Comparison of ENCODE assay signal across 8 mouse cellular contexts in genomic region chr12:73693347-73693746, GRCm38 (mm10).
DNase-seq lines count a peak whose midpoint lies in the region; ATAC-seq lines count a peak whose summit lies in the region.

No protein-coding gene starts in this region.

- H3K9ac ChIP-seq in midbrain, embryonic 13.5 days (replicated peaks) = no peak overlapping the region

- H3K4me2 ChIP-seq in midbrain, embryonic 13.5 days (replicated peaks) = no peak overlapping the region

- peak; percentile 94 for DNase-seq in heart, adult 11 months
- DNase-seq in heart, postnatal 25 days (ENCODE audit: low spot score) = no peak
- peak; percentile 41 for DNase-seq in c-Kit-positive CD71-positive TER-119-positive erythroid progenitor cells, embryonic 14.5 days (ENCODE audit: low spot score)
- peak; percentile 30 to 84 for DNase-seq in frontal cortex, adult 2 months (ENCODE audit: extremely low spot score in 1 of 2, low spot score in 1 of 2)
- DNase-seq in left cerebral cortex, postnatal 25 days (ENCODE audit: low spot score in 2 of 2) = peak; percentile 67 to 73
- peak; percentile 36 to 71 for DNase-seq in spleen, postnatal 10 days (ENCODE audit: low spot score in 2 of 2)

- intact Hi-C loops in heart, postnatal 25 days (cut with DNase I) = loop anchor here (1.0 to 2.0 kb wide), 2 partner anchors 109 to 129 kb away; partner anchors contain the start of gene Prkch
- intact Hi-C loops in left cerebral cortex, postnatal 25 days (cut with DNase I) = loop anchor here (1.0 to 5.0 kb wide), 2 partner anchors 111 to 128 kb away; partner anchors contain the start of gene Prkch

- peak; percentile 62 for ATAC-seq in inflammation-experienced regulatory T-cells, adult 6 months
- ATAC-seq in midbrain, embryonic 13.5 days = peak; percentile 77

- no peaks in the 10 kb centered on the region for H3K9me3 ChIP-seq in midbrain, embryonic 13.5 days

- no peaks in the 10 kb centered on the region for H3K27me3 ChIP-seq in midbrain, embryonic 13.5 days

- WGBS in midbrain, embryonic 13.5 days = 22% methylated on average over 4 of the region's 4 CpGs

- no peak overlapping the region for H3K27ac ChIP-seq in midbrain, embryonic 13.5 days

- H3K4me3 ChIP-seq in midbrain, embryonic 13.5 days (replicated peaks) = no peak overlapping the region

- no peaks in the 10 kb centered on the region for H3K36me3 ChIP-seq in midbrain, embryonic 13.5 days

- H3K4me1 ChIP-seq in midbrain, embryonic 13.5 days (replicated peaks) = no peaks in the 10 kb centered on the region; the same call in 1 of the 2 replicates
